Mouse (Mus musculus) gastrocnemius, postnatal 36 days (tissue): Measurements from ENCODE around the gene Wipf1. TPM values are rescaled to one million over a fixed set of nuclear protein-coding genes. Genes with fewer than 3 reads are reported as not detected.

Experiments used
- DNase-seq, 2 experiments: peaks; one replicate each; pipeline ENCODE4 v3.0.0; 2022
- intact Hi-C: fragments of 180-260 bp; cut with DNase I; formaldehyde crosslinking; loops from one replicate; pipeline ENCODE4 v1.15.1; 2025
- total RNA-seq, 2 experiments: library from RNA; stranded (reverse); gene quantifications; 2 replicates each; pipeline ENCODE4 v1.2.3; 2021

The Wipf1 gene
- total RNA-seq, 2 experiments from 2014 or later: 9.7 to 9.8 TPM

- intact Hi-C loops: no loop called here
- no peak for DNase-seq
Measured at GRCm38 (mm10) chr2:73450172-73450715, 79.3 kb downstream of the Wipf1 start.

GRCm38 (mm10) chr2:73443985-73444384 is 85.5 kb downstream of the Wipf1 start:
- intact Hi-C loops: no loop called here
- DNase-seq: no peak

DNA sequence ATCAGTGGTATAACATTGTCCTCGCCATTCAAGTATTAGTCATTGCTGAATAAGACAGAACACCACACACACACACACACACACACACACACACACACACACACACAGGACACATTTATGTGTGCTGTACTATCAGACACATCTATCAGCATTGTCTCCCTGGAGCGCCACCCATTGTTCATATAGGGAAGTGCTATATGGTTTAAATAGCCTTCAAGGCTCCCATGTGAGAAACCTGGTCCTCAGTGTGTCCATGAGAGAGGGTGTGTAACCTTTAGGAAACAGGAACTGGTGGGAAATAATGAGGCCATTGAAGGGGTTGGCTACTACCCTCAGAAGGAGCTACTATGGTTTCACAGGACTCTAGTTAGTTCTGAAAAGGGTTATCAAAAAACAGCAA is 87.5 kb downstream of the Wipf1 start:
- intact Hi-C loops: no loop called here

GRCm38 (mm10) chr2:73440319-73440718 is 89.2 kb downstream of the Wipf1 start:
- intact Hi-C loops: no loop called here
- DNase-seq: no peak

More for the DNA sequence above, 87.5 kb downstream of the Wipf1 start:
- DNase-seq: no peak

DNA sequence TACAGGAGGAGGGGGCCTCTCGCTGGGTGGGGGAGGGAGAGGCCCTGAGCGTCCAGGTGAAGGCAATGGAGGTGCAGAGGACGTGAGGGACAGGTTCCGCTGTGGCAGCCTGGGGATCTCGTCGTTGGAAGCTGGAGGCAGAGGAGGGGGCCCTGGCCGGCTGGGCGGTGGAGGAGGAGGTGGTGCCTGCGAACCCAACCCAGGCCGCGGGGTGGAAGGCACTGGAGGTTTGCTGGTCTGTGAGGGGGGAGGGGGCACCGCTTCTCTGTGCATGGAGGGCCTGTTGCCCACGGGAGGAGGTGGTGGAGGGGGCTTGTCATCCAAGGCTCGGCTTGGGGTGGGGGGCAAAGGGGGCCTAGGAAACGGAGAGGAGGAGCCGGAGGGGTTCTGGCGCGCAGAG is 92.6 kb downstream of the Wipf1 start:
- DNase-seq: no peak
- intact Hi-C loops: no loop called here

GRCm38 (mm10) chr2:73435847-73436246 is 93.7 kb downstream of the Wipf1 start:
- DNase-seq: no peak
- intact Hi-C loops: no loop called here

- DNase-seq: peak in 1 of 2 experiments; percentile 34
- intact Hi-C loops: no loop called here
Measured at GRCm38 (mm10) chr2:73431959-73432396, 97.6 kb downstream of the Wipf1 start.

GRCm38 (mm10) chr2:73428803-73429468 is 100.6 kb downstream of the Wipf1 start:
- DNase-seq: peak; percentile 31 to 44
- intact Hi-C loops: no loop called here

GRCm38 (mm10) chr2:73427293-73427692 is 102.2 kb downstream of the Wipf1 start:
- DNase-seq: no peak
- intact Hi-C loops: no loop called here

DNA sequence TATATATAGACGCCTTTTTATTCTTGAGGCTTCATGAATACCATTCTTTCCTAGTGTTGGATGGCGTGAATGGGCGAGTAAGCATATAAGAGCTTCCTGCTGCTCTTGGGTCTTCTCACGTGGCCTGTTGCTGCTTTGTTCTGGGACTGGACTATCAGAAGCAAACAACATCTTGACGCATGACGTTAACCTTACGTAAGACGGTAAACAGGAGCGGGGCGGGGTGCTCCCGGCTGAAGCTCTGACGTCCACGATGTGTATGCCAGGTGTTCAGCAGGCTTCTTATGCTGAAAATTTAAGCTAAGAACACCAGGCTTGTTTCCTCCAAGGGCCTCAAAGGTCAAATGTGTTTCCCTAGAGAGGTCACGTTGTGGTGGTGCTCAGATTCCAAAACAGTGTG is 103.7 kb downstream of the Wipf1 start:
- intact Hi-C loops: no loop called here
- DNase-seq: no peak

DNA sequence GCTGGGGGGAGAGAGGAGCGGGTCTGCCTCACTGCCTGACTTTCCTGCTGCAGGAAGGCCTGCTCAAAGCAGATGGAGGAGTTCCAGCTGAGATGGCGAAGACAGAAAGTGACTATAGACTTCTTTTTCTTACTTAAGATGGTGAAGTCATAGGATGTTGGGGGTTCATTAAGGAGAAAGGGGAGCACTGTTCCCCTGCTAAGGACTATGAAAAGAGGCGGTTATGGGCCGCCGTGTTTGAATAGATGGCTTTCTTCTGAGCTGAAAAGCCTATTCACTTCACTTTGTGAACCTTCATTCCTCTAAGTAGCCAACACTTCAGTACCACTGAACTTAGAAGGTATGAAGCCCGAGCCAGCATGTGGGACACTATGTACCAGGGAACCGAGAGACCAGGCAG is 109.8 kb downstream of the Wipf1 start:
- no peak for DNase-seq

GRCm38 (mm10) chr2:73419285-73419684 is 110.2 kb downstream of the Wipf1 start:
- DNase-seq: peak in 1 of 2 experiments; percentile 26
- intact Hi-C loops: loop anchor here (10.0 kb wide), 1 partner anchor 254 kb away; no protein-coding TSS in a partner anchor

More for the DNA sequence above, 109.8 kb downstream of the Wipf1 start:
- intact Hi-C loops: loop anchor here (10.0 kb wide), 1 partner anchor 255 kb away; no protein-coding TSS in a partner anchor

DNA sequence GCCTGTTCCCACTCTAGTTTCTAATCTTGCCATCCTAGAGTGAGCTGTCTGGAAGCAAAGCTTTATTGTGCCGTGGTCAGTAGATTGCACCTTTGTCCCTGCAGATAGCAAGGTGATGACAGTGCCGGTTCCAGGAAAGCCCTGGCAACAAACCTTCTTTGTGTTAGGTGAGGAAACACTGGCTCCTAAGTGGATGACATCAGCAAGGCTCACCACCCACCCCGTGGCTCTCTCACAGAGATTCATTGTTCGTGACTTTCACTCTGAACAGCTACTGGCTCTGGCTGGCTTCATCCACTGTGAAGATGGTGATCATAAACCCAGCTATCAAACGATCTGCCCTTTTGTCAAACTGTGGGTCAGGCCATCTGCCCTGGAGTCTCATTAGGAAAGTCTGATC is 113.6 kb downstream of the Wipf1 start:
- intact Hi-C loops: loop anchor here (10.0 kb wide), 1 partner anchor 251 kb away; no protein-coding TSS in a partner anchor
- DNase-seq: no peak

- no peak for DNase-seq
Measured at GRCm38 (mm10) chr2:73410076-73410475, 119.5 kb downstream of the Wipf1 start.

DNA sequence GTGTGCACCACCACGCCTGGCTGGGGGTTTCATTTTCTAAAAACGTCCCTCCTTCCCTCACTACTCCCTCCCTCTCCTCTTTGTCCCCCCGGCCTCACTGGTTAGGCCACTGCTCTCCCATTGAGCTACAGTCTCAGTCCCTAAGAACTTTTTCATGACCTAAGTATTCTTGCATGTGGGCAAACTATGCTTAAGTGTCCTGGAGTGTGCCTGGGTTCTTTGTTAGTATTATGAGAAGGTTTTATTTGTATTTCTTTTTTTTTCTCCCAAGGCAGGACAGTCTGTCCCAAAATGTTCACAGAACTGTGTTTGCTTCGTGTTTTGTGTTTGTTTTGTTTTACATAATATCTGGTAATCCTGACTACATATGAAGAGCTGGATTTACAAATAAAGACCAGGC is 121.9 kb downstream of the Wipf1 start:
- intact Hi-C loops: no loop called here
- no peak for DNase-seq

More at GRCm38 (mm10) chr2:73410076-73410475, 119.5 kb downstream of the Wipf1 start:
- intact Hi-C loops: loop anchor here (10.0 kb wide), 1 partner anchor 245 kb away; no protein-coding TSS in a partner anchor

GRCm38 (mm10) chr2:73406336-73406915 is 123.1 kb downstream of the Wipf1 start:
- intact Hi-C loops: no loop called here
- no peak for DNase-seq

GRCm38 (mm10) chr2:73404980-73405379 is 124.6 kb downstream of the Wipf1 start:
- DNase-seq: no peak
- intact Hi-C loops: no loop called here

DNA sequence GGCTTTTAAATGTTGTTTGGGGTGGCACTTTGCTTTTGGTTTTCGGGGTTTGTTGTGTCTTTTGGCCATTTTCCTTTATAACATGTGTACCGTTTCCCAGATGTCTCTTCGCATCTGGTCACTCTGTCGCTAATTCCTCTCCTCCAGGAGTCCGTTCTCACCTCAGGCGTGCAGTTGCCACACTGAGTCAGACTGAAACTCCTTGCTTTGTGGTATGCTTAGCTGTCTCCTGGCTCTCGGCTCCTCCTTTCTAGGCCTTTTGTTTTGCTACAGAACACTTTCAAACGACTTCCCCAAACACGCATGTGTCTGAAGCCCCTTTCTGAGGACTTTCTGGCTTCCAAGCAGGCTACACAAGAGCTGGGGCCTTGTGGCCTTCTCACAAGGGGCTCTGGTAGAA is 125.1 kb downstream of the Wipf1 start:
- no peak for DNase-seq
- intact Hi-C loops: no loop called here

- intact Hi-C loops: no loop called here
- DNase-seq: no peak
Measured at GRCm38 (mm10) chr2:73403385-73404013, 126.0 kb downstream of the Wipf1 start.

- DNase-seq: no peak
- intact Hi-C loops: no loop called here
Measured at GRCm38 (mm10) chr2:73401689-73402088, 127.8 kb downstream of the Wipf1 start.

GRCm38 (mm10) chr2:73397476-73397875 is 132.1 kb downstream of the Wipf1 start:
- intact Hi-C loops: no loop called here
- no peak for DNase-seq
